Mouse (Mus musculus) layer of hippocampus, adult 11-12 months (tissue): ENCODE data around the gene Sf3b3.
A peak's percentile ranks its signal among the peaks of the same experiment; 100 is the strongest.
"Not testable (repeated sequence)": the region's sequence is repeated elsewhere in the genome, so short reads cannot be mapped to it uniquely, and the experiment has no call there.

ENCODE experiments used
- DNase-seq: peaks from one replicate; pipeline ENCODE4 v3.0.0; 2022; ENCODE audit warnings: low spot score

The Sf3b3 gene

DNA sequence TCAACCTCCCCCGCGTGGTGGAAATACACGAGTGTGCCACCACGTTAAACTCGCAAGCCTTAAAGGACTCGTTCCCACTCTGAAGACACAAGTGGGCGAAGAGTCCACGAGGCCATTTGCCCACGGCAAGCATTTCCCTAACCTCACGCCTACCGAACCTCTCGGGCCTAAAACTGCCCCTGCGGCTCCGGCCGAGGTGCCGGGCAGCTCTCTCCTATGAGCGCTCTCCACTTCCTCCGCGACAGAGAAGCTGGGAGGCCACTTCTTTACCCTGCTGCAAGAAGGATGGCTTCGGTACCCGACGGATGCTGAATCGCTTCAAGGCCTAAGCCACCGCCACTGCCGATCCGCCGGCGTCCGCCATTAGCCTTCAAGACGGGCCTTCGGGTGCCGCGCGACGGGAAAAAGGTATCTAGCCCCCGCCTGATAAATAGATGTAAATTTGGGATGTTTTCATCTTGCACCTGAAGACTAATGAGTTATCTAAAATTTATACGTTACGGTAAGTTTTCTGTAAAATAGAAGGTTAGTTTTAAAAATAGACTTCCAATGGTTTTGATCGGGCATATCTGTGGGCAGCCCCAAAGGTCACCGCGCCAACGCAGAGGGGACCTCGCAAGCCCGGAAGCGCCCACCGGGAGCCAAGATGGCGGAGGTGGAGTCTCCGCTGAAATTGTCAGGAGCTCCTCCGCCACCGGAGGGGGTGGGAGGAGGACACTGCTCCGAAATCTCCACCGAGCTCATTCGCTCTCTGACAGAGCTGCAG, at the start of gene Sf3b3, which contains the start of gene Cog4:
Sf3b3 (minus strand) TSS at position 383 of the 766 bp plus-strand sequence.
Cog4 (plus strand) TSS at position 196 of the 766 bp plus-strand sequence.
- DNase-seq: peak; percentile 88

DNA sequence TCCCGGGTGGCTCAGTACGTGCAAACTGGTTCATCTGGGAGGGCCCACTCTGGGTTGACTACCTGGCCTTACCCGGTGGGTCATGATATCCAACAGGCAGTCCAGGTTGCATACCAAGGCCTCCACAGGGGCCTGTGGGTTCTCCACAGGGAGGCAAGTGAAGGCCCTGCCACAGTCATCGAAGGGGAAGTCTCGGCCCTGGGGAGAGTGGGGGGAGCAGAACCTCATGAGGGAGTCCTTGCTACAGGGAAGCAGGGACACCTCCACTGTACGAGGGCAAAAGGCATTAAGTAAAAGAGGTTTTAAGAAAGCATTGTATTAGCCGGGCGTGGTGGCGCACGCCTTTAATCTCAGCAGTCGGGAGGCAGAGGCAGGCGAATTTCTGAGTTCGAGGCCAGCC, 49.2 kb upstream of the Sf3b3 start:
- no peak for DNase-seq

GRCm38 (mm10) chr8:110895254-110895653, 48.7 kb upstream of the Sf3b3 start:
- DNase-seq: no peak

DNA sequence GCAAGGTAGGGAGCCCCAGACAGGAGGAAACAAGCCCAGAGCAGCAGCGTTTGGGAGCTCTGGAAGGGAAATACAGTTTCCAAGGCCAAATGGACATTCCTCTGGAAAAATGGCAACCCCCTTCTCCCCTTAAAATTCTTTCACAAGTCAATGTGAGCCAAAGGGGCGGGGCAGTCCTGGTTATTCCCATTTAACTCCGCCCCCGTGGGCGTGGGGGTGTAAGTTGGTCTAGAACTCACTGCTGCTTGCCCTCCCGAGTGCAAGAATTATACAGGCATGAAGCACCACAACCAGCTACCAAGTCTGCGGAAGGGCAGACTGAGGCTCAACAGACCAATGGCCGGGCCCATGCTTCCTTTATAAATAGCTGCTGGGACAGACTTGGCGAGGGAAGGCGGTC, 48.3 kb upstream of the Sf3b3 start:
- no peak for DNase-seq

DNA sequence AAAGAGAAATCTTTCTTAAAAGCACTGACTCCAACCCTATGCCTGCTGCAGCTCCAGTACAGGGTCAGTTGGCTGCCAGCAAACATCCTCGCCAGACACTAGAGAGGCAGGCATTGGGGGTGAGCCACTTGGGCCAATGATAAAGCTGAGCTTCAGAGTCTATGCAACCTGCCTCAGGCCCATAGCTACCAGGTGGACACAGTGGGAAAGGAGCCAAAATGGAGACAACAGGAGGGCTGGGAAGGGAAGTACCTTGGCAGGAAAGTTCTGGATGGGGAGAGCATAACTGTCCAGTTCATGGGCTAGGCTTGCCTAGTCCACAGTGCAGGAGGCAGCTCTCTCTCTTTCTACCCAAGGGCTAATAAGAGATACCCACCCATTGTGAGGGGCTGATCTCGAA, 46.3 kb upstream of the Sf3b3 start:
- no peak for DNase-seq

DNA sequence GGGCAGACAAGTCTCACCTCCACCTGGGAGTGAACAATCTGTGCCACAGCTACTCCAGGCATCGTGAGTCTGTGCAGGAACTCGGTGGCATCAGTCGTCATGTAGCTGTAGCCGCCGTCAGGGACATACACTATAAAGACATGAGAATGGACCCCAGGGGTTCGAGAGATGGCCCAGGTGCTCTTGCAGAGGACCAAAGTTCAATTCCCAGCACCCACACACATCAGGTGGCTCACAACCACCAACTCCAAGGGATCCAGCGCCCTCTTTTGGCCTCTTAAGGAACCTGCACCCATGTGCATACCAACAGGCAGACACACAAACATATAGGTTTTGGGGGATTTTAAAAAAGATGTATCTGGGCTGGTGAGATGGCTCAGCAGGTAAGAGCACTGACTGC, 45.5 kb upstream of the Sf3b3 start:
- no peak for DNase-seq

DNA sequence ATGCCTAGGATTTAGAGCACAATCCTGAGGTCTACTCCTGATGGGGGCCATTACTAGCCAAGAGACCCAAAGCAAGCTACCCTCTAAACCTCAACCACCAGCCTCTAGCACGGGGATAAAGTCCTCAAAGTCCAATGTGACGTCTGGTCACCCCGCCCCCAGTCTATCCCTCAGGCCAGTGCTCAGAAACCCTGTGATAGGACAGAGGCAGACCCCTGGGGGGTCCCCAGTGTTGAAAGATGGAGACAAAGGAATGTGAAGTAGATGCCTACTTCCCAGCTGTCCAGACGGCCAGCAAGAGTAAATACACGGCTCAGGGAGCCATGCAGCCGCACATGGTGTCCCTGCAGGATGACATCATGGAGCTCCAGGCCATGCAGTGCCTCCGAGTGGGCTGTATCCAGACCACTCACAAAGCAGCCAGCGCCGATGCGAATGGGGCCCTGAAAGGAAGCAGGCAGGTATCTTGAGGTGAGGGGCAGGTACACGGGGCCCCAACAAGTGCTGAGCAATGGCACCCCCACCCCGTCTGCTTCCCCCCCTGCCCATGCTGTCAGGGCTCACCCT, 43.4 kb upstream of the Sf3b3 start:
- DNase-seq: no peak

- no peak for DNase-seq
Observed at GRCm38 (mm10) chr8:110888860-110889259, 42.3 kb upstream of the Sf3b3 start.

- peak; percentile 54 for DNase-seq
Observed at GRCm38 (mm10) chr8:110888441-110888840, 41.9 kb upstream of the Sf3b3 start.

DNA sequence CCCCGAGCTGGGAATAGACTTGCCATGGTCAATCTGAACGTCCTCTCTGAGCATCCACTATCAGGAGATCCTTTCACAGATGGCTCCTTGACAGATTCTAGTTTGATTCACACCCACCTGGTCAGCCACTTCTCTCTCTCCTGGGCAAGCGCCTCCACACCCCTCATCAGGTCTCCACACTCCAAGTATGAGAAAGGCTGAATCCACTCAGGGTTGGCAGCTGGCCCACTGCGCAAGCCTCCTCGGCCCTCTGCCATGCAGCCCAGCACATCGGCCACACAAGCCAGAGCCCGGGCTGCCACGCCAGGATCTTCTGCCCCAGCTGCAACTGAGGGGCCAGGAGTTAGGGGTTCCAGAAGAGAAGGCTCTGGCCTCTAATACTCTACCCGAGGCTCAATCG, 41.0 kb upstream of the Sf3b3 start:
- DNase-seq: no peak

- DNase-seq: no peak
Observed at GRCm38 (mm10) chr8:110886634-110887033, 40.0 kb upstream of the Sf3b3 start.

DNA sequence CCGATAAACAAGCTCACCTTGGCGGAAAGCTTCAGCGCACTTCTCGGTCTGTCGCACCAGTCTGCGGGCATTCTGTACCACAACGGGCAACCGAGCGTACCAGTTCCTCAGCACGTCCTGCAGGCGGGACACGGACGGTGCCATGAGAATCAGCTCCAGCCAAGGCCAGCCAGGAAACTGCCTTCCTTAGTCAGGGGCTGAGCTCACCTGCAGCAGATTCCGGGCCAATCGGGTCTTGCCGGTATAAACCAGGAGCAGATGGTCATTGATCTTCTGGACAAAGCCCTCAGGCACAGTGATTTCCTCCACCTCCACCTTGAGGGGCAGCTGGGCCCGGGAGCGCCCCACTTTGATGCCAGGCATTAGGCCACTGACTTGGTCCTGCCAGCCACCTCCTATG, 37.2 kb upstream of the Sf3b3 start:
- no peak for DNase-seq

DNA sequence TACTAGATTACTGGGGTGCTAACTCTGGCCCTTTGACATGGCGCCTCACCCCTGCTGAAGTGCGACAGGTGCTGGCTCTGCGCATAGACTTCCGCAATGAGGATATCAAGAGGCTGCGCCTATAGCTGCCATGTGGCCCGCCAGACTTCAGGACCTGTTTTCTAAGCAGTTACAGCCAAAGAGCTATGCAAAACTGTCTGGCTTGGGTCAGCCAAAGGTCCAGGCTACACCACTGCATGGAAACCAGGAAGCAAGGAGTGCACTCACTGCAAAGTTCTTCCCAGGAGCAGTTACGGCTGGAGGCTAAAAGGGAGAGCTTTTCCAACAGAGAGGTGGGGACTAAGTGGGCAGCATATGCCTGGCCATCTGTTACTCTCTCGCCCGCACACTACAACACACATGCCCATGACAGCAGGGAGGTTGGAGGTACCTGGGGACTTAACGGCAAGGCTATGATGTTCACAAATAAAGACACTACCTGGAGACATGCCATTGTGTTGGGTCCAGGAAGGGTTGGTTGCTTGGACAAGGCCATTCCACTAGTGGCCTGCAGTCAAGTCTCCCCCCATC, 35.2 kb upstream of the Sf3b3 start:
- DNase-seq: peak; percentile 29

DNA sequence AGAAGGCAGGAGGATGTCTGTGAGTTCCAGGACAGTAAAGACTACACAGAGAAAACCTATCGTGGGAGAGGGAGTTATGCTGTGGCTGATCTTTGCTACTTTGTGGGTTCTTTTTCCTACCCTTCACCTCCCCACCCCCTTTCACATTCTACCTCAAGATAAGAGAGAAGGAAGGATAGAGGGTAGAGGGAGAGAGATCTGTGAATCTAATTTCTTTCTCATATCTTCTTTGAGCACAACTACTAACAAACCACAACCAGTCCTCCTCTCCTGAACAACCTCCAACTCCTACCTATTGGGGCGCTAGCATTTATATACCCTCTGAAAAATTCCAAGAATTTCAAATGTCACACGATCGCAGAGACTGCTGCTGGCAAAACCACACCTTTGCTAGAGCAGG, 31.3 kb upstream of the Sf3b3 start:
- no peak for DNase-seq

- no peak for DNase-seq
Observed at GRCm38 (mm10) chr8:110870501-110870900, 23.9 kb upstream of the Sf3b3 start.

- DNase-seq: not testable (repeated sequence)
Observed at GRCm38 (mm10) chr8:110861347-110862025, 14.9 kb upstream of the Sf3b3 start.

DNA sequence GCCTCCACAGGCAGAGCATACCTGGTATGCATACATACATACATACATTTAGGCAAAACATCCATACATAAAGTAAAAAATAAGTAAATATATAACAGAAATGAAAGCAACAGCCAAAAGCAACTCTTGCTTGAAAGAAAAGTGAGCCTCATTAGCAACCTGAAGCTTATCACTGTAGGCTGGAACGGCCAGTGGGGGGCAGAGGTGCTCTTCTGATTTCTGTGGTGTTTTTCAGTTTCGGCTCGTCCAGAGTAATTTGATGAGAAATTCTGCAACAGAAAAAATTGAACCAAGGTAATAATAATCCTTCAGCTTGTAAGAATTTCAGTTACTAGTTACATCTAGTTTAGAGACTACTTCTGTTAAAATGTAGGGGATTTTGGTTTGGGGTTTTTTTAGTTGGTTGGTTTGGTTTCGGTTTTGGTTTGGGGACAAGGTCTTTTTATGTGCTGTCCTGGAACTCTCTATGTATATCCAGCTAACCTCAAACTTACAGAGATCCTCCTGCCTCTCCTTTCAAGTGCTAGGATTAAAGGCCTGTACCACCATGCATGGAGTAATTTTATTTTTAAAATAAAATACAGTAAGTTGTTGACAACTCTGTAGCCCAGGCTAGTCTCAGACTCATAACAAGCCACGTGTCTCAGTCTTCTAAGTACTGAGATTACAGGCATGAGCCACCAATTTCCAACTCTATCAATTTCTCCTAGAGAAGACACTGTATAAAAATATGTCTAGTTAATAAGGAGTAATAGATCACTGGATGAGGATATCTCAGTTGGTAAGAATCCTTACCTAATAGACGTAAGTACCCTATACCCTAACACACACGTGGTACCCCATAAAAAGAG, 13.3 kb upstream of the Sf3b3 start:
- no peak for DNase-seq

GRCm38 (mm10) chr8:110856760-110857461, 10.3 kb upstream of the Sf3b3 start:
- no peak for DNase-seq

- DNase-seq: not testable (repeated sequence)
Observed at GRCm38 (mm10) chr8:110856073-110856472, 9.5 kb upstream of the Sf3b3 start.

GRCm38 (mm10) chr8:110851186-110851585, 4.6 kb upstream of the Sf3b3 start:
- no peak for DNase-seq
